Mouse (Mus musculus) kidney, postnatal 4 days (tissue): ENCODE results near the gene Olfr263.
A peak's percentile ranks its signal among the peaks of the same experiment; 100 is the strongest.
"Not testable (repeated sequence)": the region's sequence is repeated elsewhere in the genome, so short reads cannot be mapped to it uniquely, and the experiment has no call there.

Source experiments
- DNase-seq, 2 experiments: peaks; one replicate each; pipeline ENCODE4 v3.0.0; 2021; ENCODE audit warnings: mixed read lengths in 2 of 2

Olfr263 gene

GRCm38 (mm10) chr13:21129339-21129738, at the start of gene Olfr263:
Gene Olfr263, plus strand, starts transcription at chr13:21129639.
- not testable (repeated sequence) for DNase-seq

GRCm38 (mm10) chr13:21082686-21083085, 46.8 kb upstream of the Olfr263 start:
- peak in 1 of 2 experiments; percentile 2 for DNase-seq

- DNase-seq = no peak
Observed at GRCm38 (mm10) chr13:21109759-21110158, 19.7 kb upstream of the Olfr263 start.

- no peak for DNase-seq
Observed at GRCm38 (mm10) chr13:21110441-21110840, 19.0 kb upstream of the Olfr263 start.

DNA sequence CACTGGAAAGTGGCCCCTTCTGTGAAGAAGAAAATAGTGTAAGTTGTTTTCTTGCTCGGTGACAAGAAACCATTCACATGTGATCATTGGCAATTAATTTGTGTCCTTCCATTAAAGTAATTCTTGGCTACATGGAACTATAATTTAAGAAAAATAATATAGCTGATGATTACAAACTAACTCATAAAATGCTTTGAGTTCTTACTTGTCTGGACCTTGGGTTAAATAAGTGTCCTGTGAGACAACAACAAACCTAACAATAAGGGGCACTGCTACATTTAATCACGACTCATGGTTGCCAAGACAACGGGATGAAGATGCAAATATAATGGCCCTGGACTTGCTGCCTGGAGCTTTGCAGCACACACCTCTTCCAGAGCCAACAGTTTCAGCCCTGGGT, 18.3 kb upstream of the Olfr263 start, which contains the start of gene Olfr1369-ps1:
Gene Olfr1369-ps1 (plus strand): TSS at position 301 of the 400 bp plus-strand sequence.
- not testable (repeated sequence) for DNase-seq

GRCm38 (mm10) chr13:21114121-21114520, 15.3 kb upstream of the Olfr263 start:
- DNase-seq = no peak

DNA sequence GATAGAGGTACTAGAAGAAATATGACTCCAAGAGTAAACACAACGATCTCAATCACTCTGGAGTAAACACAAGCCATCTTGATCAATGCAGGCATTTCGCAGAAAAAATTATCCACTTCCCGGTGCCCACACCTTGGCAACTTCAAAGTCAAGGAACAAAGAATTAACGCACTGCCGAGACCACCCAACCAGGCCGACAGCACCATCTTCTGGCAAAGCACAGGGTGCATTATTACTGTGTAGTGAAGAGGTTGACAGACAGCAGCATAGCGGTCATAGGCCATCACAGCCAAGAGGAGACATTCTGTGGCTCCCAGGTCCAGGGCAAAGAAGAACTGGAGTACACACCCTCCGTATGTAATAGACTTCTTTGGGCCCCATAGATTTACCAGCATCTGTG, 13.0 kb downstream of the Olfr263 start:
- peak; percentile 14 to 16 for DNase-seq

GRCm38 (mm10) chr13:21145767-21146166, 16.3 kb downstream of the Olfr263 start, which contains the start of gene Olfr1368:
Gene Olfr1368, minus strand, starts transcription at chr13:21145867.
- DNase-seq = no peak

GRCm38 (mm10) chr13:21155888-21156287, 26.4 kb downstream of the Olfr263 start:
- no peak for DNase-seq

GRCm38 (mm10) chr13:21158071-21158470, 28.6 kb downstream of the Olfr263 start:
- peak in 1 of 2 experiments; percentile 15 for DNase-seq

DNA sequence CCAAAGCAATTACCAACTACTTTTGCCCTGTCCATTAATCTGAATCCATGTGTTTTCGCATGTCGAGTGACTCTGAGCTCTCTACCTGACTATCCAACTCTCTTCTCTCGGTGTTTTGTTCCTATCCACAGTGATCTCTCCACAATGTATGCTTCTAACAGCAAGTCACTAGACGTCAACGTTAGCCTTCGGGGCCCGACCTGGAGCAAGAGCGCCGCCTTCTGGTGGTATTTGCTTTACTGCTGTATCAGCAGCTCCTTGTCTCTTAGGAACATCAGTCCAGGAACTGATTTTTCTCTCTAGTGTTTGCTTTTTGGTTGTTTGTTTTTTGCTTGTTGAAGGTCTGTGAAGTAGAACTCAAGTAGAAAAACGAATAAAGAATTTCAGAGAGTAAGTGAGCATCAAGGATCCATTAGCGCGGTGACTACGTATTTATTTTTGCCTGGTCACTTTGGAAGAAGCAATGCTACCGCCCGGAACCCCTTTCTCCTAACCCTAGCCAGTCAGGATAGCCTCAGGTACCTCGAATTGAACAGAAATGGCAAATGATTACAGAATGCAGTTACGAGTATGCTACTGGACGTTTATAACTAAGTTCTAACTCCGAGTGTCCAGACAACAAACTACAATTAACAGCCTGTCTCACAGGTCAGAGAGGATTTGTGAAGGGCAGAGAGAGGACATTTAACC, 29.5 kb downstream of the Olfr263 start:
- peak; percentile 94 for DNase-seq

- peak in 1 of 2 experiments; percentile 28 for DNase-seq
Observed at GRCm38 (mm10) chr13:21159475-21159819, 30.0 kb downstream of the Olfr263 start.

GRCm38 (mm10) chr13:21160041-21160511, 30.6 kb downstream of the Olfr263 start:
- peak in 1 of 2 experiments; percentile 29 for DNase-seq

- DNase-seq = peak; percentile 93 to 94
Observed at GRCm38 (mm10) chr13:21160657-21161590, 31.5 kb downstream of the Olfr263 start.

DNA sequence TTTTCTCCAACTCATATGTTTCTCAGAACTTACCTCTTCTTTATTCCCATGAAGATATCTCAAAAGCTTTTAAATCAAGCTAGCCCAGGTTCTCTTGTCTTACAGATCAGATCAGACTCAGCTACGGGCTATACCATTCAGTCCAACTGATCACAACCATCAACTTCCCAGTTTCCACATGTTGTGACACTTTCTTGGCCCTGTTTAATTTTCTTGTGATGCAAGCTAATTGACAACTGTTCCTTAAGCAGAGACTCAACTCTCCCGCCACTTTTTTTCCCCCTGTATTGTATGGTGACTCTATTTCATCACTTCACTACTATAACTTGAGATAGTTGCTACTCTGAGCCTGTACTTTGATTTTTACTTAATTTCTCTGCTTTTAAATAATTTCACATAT, 32.2 kb downstream of the Olfr263 start:
- no peak for DNase-seq

- DNase-seq = no peak
Observed at GRCm38 (mm10) chr13:21162591-21162990, 33.2 kb downstream of the Olfr263 start.

DNA sequence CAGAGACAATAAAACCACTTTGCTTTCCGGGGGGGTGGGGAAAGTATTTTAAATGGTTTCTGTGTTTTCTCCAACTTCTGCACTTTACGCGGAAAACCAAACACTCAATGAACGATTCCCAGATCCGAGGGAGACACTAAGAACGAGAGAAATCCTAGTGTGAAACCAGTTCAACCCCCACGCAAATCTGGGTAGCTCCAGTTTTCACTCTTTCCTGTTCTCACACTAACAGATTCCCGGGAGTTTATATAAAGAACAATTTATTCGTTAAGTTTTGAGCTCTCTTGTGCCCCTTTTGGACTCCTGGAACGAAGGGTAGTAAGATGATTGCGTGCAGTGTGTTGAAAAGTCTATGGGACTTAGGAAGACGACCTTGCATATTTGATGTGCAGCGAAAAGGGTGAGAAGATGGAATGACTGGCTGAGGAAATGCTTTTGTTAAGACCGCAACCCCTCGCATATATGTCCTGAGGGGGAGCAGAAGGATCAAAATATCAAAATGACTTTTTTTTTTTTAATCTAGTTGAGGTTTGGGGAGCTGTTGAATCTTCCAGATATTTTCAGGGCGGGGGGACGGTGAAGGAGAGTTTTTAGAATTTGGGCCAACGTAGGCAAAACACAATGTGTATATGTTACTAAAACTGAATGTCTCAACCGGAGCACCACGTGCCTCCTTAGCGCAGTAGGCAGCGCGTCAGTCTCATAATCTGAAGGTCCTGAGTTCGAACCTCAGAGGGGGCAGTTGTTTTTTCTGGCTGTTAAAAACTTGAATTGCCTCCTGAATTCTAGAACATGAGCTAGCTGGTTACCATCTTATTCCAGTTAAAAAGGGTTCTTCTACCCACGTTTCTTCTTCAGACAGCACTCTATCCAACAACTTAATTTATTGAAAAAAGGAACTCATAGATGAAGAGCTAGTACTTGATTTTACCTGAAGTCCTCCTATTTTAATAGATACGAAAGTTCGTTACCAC, 37.8 kb downstream of the Olfr263 start:
- DNase-seq = peak; percentile 76 to 83

- peak in 1 of 2 experiments; percentile 36 for DNase-seq
Observed at GRCm38 (mm10) chr13:21167910-21168300, 38.5 kb downstream of the Olfr263 start.

DNA sequence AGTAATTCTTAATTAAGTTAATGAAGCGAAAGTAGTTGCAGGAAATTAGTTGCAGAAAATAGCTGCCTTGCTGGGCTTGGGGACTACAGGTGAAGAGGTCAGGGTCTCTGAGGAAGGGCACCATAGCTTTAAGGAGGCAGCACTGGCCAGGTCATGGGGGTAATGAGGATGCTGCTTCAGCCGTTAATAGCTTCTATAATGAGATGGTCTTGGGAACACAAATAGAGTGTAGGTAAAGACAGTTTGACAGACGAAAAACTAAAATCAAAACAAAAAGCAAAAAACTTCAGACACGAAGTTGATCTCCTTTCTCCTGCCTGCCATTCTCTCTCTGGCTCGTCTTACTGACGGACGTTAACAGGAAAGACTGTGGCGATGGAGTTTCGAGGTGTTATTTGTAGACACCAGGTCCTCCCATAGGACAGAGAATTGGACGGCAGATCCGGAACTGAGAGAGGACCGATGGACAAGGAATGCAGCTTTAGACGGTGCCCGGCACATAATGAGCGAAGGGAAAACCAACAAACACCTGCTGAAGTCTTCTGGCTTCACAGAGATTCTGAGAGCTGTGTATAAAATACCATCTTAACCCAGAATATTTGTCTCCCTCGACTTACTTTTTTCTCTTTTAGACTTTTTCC, 39.1 kb downstream of the Olfr263 start:
- peak in 1 of 2 experiments; percentile 48 for DNase-seq

DNA sequence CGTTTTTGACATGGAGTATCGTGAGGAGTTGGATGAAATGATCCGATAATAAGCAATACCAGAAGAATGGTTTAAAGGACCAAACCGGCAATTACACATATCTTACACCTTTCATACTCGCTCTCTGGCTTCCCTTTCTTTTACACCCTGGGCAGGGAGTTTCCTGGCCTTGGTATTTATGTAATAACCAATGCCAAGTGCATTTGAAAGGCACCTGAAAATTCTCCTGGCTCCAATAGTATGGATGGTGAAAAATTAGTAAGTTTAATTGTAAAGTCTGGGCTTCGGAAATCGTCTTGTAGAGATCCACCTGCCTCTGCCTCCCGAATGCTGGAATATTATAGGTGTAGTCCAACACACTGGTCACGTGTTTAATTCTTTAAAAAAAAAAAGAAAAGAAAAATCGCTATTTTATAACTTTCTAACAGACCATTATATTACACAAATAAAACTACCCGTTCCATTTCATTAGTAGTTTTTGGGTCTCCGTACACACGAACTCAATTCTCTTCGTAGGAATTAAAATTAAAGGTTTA, 39.8 kb downstream of the Olfr263 start:
- DNase-seq = no peak
